Mouse (Mus musculus): Measurements from ENCODE around the gene Cnn3.

Gene Cnn3

GRCm38 (mm10) chr3:121425861-121426620 is at the start of gene Cnn3:
Gene Cnn3, plus strand, starts transcription at chr3:121426497.
- DNase-seq (ENCODE audit: low read depth, low spot score) = peak; percentile 96

- no peak for DNase-seq (ENCODE audit: low read depth, low spot score)
Observed at GRCm38 (mm10) chr3:121378708-121379612, 47.3 kb upstream of the Cnn3 start.

GRCm38 (mm10) chr3:121379699-121380098 is 46.6 kb upstream of the Cnn3 start:
- DNase-seq (ENCODE audit: low read depth, low spot score) = no peak

- no peak for DNase-seq (ENCODE audit: low read depth, low spot score)
Observed at GRCm38 (mm10) chr3:121387471-121388009, 38.8 kb upstream of the Cnn3 start.

- DNase-seq (ENCODE audit: low read depth, low spot score) = peak; percentile 22
Observed at GRCm38 (mm10) chr3:121389366-121389765, 36.9 kb upstream of the Cnn3 start.

GRCm38 (mm10) chr3:121389860-121390530 is 36.3 kb upstream of the Cnn3 start:
- peak; percentile 39 for DNase-seq (ENCODE audit: low read depth, low spot score)

- peak; percentile 8 for DNase-seq (ENCODE audit: low read depth, low spot score)
Observed at GRCm38 (mm10) chr3:121390724-121391123, 35.6 kb upstream of the Cnn3 start.

- DNase-seq (ENCODE audit: low read depth, low spot score) = no peak
Observed at GRCm38 (mm10) chr3:121395588-121396295, 30.6 kb upstream of the Cnn3 start.

- no peak for DNase-seq (ENCODE audit: low read depth, low spot score)
Observed at GRCm38 (mm10) chr3:121396561-121396960, 29.7 kb upstream of the Cnn3 start.

- no peak for DNase-seq (ENCODE audit: low read depth, low spot score)
Observed at GRCm38 (mm10) chr3:121397007-121397406, 29.3 kb upstream of the Cnn3 start.

- DNase-seq (ENCODE audit: low read depth, low spot score) = no peak
Observed at GRCm38 (mm10) chr3:121401384-121401783, 24.9 kb upstream of the Cnn3 start.

- no peak for DNase-seq (ENCODE audit: low read depth, low spot score)
Observed at GRCm38 (mm10) chr3:121402096-121402495, 24.2 kb upstream of the Cnn3 start.

GRCm38 (mm10) chr3:121403449-121403848 is 22.8 kb upstream of the Cnn3 start:
- peak; percentile 53 for DNase-seq (ENCODE audit: low read depth, low spot score)

GRCm38 (mm10) chr3:121405101-121405500 is 21.2 kb upstream of the Cnn3 start:
- DNase-seq (ENCODE audit: low read depth, low spot score) = no peak

- no peak for DNase-seq (ENCODE audit: low read depth, low spot score)
Observed at GRCm38 (mm10) chr3:121407417-121407816, 18.9 kb upstream of the Cnn3 start.

- DNase-seq (ENCODE audit: low read depth, low spot score) = no peak
Observed at GRCm38 (mm10) chr3:121408386-121408785, 17.9 kb upstream of the Cnn3 start.

- no peak for DNase-seq (ENCODE audit: low read depth, low spot score)
Observed at GRCm38 (mm10) chr3:121411450-121411849, 14.8 kb upstream of the Cnn3 start.

- no peak for DNase-seq (ENCODE audit: low read depth, low spot score)
Observed at GRCm38 (mm10) chr3:121416171-121417154, 9.8 kb upstream of the Cnn3 start.

GRCm38 (mm10) chr3:121417379-121418250 is 8.7 kb upstream of the Cnn3 start:
- no peak for DNase-seq (ENCODE audit: low read depth, low spot score)
